Mouse (Mus musculus) stomach, postnatal 0 days (tissue): Measurements from ENCODE around the gene Retnlg.

Experiments
- CTCF ChIP-seq: IDR thresholded peaks from 2 replicates; pipeline ENCODE4 v1.5.1; 2016; ENCODE audit warnings: antibody characterized with exemption, low read depth, mild to moderate bottlenecking, moderate library complexity
- EP300 ChIP-seq: optimal IDR thresholded peaks from 2 replicates; pipeline ENCODE3; 2016; ENCODE audit warnings: antibody characterized with exemption

DNA sequence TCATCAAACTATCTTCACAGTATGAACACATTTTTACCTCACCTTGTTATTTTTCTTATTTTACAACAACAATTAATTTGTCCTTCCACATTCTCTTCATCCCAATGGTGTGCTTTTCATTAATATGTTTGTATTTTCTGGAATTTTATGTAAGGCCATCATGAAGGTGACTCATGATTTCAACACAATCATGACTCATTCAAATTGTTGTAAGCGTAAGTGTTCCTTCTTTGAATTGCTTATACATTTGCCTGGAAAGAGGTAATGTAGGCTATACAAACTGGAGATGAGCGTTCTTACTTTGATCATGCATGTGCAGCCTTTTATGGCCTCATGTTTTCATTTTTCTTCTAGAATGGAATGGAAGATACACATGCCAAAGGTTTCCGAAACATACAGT lies 40.8 kb downstream of the Retnlg start:
- no peak for TF ChIP-seq CTCF
- TF ChIP-seq EP300 = no peak
